Mouse (Mus musculus) kidney, adult 18-20 months (tissue): ENCODE data around the gene Rbm8a.

ENCODE experiments used
- DNase-seq: peaks from one replicate; pipeline ENCODE4 v3.0.0; 2021

The Rbm8a gene

DNA sequence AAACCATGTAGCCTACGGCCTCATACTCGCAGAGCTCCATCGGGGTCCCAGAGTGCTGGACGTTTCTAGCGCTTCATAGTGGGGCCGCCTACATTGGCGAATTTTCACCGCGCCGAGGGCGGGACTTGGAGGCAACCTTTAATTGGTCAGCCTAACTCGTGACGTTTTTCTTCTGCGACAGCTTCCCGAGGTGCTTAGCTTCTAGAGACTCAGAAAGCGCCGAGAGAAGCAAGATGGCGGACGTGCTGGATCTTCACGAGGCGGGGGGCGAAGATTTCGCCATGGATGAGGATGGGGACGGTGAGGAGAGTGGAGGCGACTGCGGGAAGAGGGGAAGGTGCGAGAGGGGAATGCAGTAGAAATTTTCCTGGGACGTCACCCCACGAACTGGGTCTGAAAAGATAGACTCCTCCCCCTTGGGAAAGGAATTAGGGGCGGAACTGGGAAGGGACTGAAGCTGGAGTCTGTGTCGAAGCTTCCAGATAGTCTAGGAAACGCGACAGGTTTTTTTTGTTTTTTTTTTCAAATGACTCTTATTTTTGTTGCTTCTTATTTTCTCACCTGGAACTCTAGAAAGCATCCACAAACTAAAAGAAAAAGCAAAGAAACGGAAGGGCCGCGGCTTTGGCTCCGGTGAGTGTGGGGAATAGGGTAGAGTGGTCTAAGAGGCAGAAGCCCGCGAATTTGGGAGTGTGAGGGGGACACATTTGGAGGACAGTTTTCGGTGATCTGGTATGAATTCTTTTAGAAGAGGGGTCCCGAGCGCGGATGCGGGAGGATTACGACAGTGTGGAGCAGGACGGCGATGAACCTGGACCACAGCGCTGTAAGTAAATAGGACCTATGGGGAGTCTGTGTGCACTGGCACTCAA lies at the start of gene Rbm8a:
TSS of gene Rbm8a (plus strand) at position 205 of the 872 bp plus-strand sequence.
- peak; percentile 98 for DNase-seq

DNA sequence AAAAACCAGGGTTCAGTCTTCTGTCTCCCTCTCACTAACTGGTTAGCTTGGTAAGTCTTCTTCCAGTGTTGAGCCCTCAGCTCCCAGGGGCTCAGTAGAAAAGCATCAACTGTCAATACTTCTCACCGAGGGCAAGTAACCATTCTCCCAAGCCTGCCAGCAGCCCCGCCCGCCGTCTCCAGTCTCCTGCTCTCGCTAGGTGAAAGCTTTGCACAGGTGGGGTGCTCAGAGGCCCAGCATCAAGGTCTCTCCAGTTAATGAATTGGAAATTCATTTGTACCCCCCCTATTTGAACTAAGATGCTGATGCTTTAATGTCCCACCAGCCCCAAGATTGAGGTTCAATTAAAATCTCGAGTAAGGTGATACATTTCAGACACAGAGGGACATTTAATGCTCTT lies 48.6 kb upstream of the Rbm8a start:
- DNase-seq, result no peak

DNA sequence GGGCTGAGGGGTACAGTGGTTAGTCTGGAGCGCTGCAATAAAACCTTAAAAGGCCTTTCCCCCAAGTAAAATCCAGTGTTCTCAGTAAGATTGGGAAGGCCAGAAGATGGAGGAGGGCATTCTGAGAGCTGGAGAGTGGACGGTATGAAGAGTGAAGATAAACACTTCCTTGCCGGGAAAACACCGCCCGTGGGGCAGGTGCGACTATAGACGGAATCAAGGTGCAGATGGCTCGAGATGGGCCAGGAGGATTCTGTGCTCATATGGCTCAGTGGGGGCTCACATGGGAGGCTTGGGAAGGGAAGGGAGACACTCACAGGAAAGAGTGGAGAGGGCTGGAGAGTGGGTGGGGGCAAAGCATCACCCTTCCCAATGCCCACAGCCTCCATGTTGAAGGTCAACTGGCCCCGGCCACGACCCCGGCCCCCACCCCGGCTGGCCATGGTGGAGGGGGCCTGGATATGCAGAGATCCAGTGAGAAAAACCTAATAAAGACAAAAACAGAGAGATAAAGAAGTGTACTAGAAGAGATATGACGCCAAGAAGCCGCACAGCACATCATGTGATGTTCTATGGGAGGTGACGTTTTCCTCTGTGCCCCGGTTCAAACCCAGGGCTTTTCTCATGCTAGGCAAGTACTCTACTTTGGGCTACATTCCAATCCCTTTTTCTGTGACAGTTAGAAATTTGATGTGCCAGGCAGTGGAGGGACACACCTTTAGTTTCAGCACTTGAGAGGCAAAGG lies 47.8 kb upstream of the Rbm8a start:
- no peak for DNase-seq

DNA sequence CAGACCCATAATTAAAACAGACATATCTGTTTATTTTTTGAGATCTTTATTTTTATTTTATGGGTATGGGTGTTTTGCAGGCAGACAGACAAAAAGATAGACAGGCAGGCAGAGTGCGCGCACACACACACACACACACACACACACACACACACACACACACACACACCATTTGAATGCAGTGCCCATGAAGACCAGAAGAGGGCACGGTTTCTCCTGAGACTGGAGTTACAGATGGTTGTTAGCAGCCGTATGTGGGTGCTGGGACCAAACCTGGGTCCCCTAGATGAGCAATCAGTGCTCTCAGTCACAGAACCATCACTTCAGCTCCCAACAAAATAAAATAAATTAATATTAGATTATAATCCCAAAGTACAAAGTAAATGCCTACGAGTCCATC lies 46.3 kb upstream of the Rbm8a start:
- no peak for DNase-seq

DNA sequence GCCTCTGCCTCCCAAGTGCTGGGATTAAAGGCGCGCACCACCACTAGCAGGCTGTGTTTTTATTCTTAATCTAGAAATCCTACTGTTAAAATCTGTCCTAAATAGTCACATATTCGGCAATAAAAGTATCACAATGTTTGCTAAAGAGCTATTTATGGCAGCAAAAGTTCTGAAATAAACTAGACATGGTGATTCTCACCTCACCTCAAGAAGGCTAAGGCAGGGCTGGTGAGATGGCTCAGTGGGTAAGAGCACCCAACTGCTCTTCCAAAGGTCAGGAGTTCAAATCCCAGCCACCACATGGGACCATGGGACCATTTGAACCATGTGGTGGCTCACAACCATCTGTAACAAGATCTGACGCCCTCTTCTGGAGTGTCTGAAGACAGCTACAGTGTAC lies 39.1 kb upstream of the Rbm8a start:
- DNase-seq, result no peak

DNA sequence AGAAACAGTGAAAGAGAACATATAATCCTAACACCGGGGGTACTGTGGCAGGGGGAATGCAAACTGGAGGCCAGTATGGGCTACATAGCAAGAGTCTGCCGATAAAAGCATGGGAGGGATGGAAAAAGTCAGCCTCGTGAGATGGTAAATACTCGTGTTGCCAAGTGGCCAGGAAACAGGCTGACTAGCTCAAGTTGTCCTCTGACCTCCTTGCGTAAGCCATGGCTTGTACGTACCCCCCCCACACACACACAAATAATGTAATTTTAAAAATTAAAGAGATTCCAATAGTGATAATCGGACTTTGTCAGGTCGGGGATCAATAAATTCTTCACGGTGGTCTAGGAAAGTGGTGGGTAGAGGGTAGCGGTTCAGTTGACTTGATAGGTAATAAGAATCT lies 36.4 kb upstream of the Rbm8a start:
- peak; percentile 37 for DNase-seq

DNA sequence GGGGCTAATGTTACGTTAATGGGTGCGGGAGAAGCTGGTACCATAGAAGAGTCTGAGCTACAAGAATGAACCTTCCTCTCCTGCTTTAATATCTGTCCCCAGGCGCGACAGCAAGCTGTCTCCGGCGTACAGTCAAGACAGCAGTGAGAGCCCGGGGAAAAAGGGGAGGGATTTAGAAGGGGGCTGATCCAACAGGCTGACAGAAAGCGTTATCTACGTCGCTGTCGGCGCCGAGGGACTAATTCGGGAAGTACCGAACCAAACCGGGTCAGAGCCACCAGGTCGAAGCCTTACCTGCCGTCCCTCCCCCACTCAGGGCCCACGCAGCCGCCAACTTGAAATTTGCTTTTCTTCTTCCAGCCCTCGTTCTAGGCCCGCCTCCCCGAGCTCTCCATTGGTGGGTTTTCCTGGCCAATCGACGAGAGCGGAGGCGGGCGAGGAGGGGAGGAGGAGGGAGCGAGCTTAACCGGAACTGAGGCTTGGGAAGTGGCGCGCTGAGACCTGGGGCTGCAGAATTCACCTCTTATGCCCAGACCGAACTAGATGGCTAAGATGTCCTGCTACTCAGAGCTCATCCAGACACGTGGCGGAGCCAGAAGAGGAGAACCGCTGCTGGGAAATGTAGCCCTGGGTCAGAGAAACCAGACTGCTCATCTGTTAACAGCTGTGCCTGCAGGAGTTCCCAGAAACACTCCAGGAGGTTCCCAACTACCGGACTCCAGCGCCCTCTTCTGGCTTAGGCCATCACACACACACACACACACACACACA lies 35.8 kb upstream of the Rbm8a start, which contains the start of gene Polr3gl:
TSS of gene Polr3gl (minus strand) at position 392 of the 771 bp plus-strand sequence.
- peak; percentile 96 for DNase-seq

DNA sequence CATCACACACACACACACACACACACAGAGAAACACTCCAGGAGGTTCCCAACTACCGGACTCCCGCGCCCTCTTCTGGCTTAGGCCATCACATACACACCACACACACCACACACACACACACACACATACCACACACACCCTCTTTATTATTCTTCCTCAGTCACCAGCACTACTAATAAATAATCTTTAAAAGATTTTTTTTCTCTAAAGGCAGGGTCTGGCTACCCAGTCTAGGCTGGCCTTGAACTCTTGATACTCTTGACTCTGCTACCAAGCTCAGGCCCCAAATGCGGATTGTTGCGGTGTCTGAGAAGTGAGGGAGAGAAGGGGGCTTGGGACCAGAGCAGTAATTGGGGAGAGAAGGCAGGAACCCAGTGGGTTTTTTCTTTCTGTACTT lies 34.9 kb upstream of the Rbm8a start:
- no peak for DNase-seq

DNA sequence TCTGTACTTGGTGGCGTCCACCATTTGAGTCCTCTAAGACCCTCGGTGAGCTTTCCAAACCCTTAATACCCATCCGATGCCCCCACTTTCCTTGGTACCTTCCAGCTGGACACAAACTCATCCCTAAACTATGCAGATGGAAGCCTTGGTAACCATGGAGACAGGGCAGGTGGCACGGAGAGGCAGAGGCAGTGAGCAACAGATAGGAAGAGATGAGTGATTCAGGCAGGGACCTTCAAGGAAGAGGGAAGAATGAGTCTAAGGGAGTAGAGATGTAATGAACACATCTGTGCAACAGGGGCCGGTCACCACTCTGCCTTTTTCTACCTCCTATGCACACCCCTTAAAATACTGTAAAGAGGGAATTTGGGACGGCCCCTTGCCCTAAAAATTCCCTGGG lies 34.1 kb upstream of the Rbm8a start:
- DNase-seq, result no peak

DNA sequence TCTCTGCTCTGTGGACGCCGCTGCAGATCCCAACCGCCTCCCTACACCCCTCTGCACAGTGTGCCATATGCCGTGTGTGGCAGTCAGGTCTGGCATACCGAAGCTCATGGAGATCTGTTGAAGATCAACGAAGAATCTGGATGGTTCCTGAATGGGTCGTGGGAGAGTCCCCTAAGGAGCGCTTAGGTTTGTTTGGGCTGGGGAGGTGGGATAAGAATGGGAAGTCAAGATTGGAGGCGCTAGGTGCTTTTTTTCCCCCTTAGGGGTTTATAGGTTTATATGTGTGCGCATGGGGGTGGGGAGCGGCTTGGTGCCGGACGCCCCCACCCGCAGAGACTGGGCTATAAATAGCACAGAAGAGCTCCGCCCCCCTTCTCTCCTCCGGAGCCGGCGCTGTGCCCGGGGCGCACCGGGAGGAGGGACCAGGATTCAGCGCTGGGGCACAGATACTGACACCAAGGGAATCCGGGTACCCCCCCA lies 33.5 kb upstream of the Rbm8a start, which contains the start of gene Ankrd34a:
TSS of gene Ankrd34a (plus strand) at position 409 of the 480 bp plus-strand sequence.
- peak; percentile 41 for DNase-seq

DNA sequence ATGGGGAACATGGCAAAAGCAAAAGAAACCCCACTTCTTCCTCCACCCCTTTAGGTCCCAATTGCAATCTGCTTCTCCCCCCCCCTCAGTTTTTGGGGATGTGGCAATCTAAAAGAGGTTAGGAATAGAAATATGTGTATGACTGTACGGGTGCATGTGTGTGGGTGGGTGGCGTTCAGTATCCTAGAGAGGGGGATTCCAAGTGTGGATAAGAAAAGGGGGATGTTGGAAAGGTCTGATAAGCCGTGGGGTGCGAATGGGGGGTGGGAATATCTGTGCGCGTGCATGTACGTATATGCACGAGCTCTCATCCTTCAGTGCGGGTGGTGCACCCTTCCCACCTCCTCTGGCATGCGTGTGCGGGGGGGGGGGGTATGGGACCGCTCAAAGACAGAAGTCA lies 32.9 kb upstream of the Rbm8a start:
- no peak for DNase-seq

DNA sequence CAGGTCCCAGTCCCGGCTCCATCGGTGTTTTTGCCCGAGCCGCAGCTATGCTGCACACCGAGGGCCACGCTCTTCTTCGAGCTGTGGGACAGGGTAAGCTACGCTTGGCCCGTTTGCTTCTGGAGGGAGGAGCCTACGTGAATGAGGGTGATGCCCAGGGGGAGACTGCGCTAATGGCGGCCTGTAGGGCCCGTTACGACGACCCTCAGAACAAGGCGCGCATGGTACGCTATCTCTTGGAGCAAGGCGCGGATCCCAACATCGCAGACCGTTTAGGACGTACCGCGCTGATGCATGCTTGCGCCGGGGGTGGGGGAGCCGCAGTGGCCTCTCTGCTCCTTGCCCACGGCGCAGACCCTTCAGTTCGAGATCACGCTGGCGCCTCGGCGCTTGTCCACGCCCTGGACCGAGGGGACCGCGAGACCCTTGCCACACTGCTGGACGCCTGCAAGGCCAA lies 32.3 kb upstream of the Rbm8a start:
- DNase-seq, result no peak

DNA sequence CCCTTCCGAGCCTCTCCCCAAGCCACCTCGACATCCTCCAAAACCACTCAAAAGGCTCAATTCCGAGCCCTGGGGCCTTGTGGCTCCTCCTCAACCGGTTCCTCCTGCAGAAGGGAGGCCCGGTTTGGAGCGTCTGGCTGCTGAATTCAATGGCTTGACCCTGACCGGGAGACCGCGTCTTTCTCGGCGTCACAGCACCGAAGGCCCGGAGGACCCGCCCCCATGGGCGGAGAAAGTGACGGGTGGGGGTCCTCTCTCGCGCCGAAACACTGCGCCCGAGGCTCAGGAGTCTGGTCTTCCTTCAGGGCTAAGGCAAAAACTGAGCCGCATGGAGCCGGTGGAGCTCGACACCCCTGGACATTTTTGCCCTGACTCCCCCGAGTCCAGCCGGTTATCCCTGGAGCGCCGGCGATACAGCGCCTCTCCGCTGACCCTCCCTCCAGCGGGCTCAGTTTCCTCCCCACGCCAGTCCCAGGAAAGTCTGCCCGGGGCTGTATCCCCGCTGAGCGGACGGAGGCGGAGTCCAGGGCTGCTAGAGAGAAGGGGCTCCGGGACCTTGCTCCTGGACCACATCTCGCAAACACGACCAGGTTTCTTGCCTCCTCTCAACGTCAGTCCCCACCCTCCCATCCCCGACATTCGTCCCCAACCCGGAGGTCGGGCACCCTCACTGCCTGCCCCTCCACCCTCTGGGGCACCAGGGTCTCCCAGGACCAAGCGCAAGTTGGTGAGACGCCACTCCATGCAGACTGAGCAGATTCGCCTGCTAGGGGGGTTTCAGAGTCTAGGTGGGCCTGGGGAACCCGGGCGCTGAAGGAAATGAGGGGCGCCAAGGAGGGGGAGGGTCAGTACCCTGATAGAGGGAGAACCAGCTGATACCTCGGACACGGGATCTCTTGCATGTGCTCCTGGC lies 31.3 kb upstream of the Rbm8a start:
- DNase-seq, result peak; percentile 66

DNA sequence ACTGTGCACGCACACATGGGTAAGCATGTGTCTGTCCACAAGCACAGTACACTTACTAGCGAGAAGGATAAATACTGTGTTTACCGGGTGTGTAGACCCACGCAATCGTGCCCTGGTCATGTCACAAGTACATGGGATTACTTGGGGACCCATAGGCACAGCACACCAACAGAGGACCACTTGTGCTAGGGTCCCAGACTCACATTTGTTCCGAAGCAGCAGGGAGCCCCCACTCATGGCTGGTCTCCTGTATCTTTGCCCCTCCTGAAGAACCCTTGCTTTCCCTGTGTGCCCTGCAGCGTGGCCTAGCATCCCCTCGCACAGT lies 30.7 kb upstream of the Rbm8a start:
- DNase-seq, result no peak

DNA sequence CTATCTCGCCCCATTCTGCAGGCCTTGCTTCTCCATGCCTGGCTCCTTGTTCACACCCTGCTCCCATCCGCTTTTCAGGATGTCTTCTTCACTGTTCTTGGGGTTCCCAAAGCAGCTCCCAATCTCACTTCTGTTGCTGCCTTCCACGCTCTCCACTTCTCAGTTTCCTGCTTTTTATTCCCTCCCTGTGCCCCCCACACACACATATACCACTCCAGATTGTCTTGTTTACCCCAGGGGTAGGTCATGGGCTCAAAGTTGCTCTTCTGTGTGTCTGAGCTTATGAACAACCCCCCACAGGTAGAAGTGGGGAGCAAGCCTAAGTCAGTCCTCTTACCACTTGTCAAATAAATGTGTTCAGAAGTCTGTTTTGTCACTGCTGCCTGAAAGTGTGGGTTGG lies 30.3 kb upstream of the Rbm8a start:
- DNase-seq, result no peak

DNA sequence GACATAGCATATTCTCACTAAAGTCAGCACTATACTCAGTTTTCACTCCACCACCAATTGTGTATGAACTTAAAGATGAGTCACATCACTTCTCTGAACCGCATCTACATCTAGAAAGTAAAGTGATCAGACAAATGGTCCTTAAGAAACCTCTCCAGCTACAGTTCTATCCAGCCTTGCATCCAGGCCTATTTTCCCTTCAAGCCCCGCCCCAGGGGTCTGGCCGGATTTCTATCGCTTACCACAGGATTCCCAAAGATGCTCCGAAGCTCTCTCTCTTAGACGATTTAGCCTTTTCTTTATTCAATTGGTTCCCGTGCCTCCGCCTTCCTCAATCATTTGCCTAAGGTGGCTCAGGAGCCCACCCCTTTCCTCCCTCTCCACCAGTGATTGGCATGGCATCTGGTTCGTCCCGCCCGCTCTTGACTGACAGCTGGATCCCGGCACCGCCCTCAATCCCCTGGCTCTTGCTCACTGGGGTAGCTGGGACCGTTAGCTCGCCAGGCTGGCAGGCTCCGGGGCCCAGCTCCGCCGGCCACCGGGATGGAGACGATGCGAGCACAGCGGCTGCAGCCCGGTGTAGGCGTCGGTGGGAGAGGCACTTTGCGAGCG lies 29.0 kb upstream of the Rbm8a start, which contains the start of gene Lix1l:
TSS of gene Lix1l (plus strand) at position 511 of the 612 bp plus-strand sequence.
- DNase-seq, result peak; percentile 88

DNA sequence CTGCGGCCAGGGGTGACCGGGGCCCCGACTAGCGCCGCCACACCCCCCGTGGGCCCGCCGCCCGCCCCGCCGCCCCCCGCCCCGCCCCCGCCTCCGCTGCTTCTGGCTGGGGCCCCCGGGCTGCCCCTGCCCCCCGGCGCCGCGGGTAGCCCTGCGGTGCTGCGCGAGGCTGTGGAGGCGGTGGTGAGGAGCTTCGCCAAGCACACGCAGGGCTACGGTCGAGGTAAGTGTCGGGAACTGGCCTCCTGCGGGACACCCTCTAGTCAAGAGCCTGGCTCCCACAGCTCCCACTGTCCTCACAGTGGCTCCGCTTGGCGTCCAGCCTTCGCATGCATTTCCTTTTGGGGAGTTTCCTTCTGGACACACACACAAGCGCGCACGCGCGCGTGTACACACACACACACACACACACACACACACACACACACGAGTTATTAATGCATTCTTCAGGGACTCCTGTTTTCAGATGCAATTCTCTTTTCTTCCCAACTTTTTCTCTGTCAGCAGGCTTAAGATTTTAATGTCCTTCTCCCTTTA lies 28.4 kb upstream of the Rbm8a start:
- peak; percentile 64 for DNase-seq

DNA sequence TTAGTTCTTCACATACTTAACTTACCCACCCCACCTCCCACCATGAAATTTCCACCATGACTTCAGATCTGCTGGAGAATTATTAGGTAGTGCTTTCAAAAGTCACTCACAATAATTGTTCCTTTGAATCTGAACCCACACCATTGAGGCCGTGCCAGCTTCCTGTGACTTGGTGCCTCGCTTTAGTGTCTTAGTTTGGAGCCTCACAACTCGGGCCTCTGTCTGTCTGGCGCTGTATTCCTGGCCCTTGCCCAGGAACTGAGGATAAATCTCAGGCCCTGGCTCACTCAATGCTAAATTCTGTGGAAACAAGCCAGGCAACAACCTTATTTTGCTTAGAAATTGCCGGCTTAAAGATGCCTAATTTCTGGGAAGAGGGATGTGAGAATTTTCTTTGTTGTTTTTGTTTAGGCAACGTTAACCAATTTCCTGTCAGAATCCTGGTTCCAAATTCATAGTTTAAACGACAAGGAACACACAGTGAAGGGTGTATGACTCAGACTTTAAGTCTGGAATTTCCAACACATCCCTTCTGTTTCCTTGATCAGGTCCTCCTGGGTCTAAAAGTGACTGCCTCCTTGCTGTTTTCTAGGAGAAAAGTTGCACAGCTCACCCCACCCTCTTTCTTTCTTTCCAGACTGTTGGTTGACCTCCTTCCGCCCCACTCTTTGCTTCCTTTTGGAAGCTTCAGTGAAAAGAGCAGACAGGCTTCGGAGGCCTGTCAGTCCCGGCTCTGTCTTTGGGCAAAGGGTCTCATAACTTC lies 27.6 kb upstream of the Rbm8a start:
- DNase-seq, result no peak

DNA sequence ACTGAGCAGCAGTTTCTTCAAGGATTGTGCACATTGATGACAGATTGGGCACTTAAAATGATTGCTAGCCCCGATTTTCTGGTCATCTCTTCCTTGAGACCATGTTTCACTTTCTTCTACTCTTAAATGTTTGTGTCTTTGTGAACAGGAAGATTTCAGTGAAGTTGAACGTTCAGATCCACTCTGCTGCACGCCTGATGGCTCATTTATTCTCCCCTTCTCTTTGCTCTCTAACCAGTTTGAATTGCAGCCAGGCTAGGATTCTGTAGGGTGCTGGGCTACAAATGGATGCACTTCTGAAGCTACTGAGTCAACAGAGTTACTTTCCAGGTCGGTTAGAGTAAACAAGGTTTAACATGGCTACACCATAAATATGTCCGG lies 27.0 kb upstream of the Rbm8a start:
- DNase-seq, result no peak

DNA sequence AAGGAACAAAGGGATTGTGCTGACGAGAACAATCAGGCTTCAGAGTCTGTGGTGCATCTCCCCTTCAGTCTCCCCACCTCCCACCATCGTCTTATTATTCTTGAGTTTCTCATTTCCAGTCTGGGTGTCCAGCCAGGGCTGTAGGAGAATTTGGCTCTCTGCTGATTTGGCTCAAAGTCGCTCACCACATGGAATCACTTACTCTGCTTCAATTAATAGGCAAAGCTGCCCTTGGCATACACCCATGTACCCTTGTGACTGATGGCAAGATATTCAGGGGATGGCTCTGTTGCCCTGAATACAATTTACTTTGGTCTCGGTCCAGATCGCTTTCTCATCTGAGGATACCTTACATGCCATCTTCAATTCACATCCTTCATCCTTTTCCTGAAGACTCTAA lies 26.4 kb upstream of the Rbm8a start:
- DNase-seq, result no peak
